Mouse (Mus musculus): ENCODE results near the gene Hes6. TPM values are rescaled to one million over a fixed set of nuclear protein-coding genes. Genes with fewer than 3 reads are reported as not detected.
A peak's percentile ranks its signal among the peaks of the same experiment; 100 is the strongest.

Hes6 gene
- total RNA-seq, 2 experiments from 2014 or later, result 16.5 to 21.0 TPM

DNA sequence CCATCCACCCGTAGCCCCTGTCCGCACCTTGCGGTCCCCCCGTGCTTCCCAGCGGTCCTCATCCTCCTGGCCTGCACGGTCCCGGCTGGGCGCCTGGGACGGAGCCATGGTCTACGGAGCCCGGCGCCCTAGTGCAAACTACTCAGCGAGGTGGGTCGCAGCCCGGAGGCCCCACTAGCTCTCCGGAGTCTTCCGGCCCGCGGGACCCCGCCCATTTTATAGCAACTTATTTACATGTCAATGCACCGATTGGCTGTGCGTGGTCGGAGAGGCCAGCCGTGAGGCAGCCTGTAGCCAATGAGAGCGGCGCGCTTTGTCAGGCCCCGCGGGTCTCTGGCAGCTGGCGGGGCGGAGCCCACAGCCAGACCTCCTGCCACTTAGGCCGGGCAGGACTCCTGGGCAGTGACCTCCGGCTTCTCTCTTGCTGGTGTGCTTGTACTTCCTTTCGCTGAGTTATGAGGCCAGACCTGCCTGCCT is 770 bp downstream of the Hes6 start:
- intact Hi-C loops (cut with DNase I), result no loop called here
- peak; percentile 93 to 96 for DNase-seq (ENCODE audit: low spot score in 2 of 2)

DNA sequence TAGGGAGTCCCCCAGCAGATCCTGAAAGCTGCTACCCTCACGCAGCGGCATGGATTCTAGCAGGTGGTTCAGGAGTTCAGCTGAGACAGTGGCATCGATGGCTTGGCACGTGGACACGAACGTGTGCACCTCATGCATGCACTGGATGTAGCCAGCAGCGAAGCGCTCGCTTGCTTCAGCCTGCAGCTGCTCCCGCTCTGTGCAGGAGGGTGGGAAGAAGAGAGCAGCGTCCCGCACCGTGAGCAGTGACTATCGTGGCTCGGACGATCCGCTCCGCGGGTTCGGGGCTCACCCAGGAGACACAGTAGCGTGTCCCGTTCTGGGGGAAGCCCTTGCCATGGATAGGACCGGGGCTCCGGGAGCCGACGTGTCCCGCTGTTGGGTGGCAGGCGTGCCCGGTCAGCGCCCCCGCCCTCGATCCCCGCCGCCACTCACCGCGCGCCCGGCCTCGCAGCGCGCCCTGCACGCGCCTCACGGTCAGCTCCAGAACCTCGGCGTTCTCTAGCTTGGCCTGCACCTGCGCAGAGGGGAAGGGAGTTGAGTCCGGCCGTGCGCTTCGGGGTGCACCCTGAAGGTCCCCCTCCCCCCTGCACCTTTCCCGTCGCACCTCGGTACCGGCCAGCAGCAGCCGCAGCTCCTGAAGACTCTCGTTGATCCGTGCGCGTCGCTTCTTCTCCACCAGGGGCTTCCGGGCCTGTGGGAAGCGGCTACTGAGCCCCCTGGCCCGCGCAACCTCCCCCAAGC is 1.4 kb downstream of the Hes6 start:
- intact Hi-C loops (cut with DNase I), result no loop called here
- peak in 1 of 2 experiments; percentile 21 for DNase-seq (ENCODE audit: low spot score in 2 of 2)

DNA sequence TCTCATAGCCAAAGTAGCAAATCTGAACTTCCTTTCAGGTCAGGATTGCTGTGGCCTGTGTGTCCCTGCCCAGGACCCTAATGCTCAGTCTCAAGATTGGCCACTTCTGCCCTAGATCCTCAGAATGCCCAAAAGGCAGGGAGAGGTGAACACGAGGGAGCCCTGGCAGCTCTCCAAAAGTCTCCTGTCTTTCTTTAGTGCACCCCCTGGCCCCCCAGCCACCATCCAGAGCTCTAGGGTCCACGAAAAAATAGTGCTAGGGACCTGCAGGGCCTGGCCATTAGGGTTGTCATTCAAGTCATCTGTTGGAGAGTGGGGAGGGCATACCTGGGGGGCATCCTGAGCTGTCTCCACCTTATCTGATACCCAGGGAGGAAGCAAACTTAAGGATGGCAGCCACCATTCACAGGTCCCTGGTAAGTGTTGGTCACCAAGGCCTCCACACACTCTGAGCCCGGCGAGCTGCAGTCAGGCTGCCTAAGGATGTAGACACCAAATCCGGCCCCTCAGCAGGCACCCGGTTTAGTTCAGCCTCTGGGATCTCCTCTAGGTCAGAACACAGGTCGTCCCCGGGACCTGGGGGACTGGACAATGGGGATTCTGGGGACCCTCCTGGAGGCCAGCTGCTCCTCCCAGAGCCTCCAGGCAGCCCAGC is 2.1 kb downstream of the Hes6 start:
- intact Hi-C loops (cut with DNase I), result no loop called here
- DNase-seq (ENCODE audit: low spot score in 2 of 2), result no peak

DNA sequence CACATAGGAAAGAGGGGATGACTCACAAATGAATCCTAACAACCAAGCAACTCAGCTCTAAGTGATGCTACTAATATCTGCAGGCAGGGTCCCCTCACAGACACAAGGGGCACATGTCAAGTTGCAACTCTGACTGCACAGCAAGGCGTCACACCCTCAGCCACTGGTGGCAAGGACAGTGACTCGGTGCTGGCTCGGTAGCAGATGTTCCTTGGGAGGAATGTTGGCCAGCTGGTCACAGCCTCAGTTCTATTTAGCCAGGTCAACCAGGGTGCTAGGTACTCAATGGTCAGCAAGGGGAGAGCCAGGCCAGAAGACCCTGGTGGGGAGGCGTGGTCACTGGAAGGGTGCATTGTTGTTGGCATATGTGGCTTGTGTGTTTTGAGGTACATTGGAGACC is 6.0 kb downstream of the Hes6 start:
- no peak for DNase-seq (ENCODE audit: low spot score in 2 of 2)
- intact Hi-C loops (cut with DNase I), result no loop called here

DNA sequence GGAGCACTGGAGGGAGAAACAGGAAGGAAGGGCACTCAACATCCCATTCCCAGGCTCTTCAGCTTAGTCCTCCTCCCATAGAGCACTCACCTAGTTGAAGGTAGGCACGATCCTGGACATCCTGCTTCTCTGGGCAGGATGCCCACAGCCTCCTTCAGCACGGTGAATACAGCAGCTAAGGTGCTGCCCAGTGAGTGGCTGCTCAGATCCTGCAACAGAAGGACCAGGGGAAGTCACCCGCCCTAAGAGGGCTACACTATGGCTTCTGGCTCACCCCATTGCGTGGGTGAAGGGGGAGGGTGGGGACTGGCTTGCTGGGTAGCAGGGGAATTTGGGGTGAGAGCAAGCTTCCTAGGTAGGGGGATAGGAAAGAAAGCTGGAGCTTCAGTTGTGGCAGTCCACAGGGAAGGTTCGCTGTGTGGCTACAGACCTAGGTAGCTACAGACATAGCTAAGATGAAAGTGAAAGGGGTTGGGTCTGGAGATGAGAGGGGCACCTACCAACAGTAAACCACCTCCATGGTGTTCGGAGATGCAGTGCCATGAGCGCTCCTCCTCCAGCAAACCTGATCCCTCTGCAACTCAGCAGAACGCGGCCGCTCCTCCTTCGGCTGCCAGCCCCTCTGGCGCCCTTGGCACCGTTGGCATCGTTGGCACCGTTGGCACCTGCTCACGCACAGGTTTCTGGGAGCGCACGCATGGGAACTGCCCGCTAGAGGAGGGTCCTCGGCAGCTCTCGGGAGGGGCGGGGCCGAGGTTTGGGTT is 8.2 kb downstream of the Hes6 start:
- no peak for DNase-seq (ENCODE audit: low spot score in 2 of 2)
- intact Hi-C loops (cut with DNase I), result no loop called here

DNA sequence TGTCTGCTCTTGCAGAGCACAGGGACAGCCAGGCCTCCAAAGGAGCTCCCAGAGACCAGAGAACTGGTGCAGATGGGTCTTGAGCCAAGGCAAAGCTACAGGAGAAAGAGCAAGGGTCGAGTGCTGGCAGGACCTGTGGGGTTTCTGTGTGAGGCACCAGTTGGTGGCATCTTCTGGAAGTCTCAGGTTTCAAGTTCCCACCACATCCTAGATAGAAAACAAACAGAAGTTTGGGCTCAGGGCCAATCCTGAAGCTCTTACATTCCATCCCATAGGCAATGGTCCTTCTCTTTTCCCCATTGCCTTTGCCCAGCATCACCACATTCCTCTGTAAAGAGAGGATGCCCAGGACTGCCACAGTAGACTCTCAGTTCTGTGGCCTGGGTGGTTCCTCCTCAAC is 8.9 kb downstream of the Hes6 start:
- no peak for DNase-seq (ENCODE audit: low spot score in 2 of 2)
- intact Hi-C loops (cut with DNase I), result no loop called here

DNA sequence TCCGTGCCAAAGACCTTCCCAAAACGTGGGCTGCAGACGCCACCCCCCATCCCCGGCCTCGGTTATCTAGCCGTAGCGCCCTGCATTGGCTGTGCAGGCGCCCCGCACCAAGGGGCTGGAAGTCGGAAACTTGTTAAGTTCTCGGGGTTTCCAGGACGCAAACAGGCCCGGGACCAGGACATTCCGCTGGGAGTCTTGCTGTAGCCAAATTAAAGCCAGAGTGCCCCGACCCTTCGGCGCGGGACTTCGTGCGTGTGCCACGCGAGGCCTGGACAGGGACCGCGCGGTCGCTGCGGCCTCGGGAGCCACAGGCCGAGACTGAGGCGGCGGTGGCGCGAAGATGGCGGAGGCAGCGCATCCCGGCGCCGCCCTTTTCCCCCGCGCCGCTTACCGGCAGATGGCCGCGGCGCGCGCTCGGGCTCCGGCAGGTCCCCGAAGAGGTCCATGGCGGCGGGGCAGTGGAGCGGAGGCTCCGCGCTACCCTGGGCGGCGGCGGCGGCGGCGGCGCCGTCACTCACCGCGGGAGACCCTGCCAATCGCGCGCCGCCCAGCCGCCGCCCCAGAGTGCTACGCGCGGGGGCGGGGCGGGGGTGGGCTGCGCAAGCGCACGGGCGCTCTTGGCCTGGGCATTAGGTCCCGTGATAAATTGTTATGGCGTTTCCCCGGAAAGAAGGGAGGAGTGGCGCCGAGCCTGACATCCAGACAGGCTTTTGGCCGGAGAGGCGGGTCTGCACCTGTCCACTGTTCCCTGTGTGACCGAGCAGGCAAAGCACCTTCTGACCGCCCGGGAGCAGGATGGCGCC is 15.4 kb downstream of the Hes6 start, which contains the start of gene Ilkap:
Ilkap (minus strand) TSS at position 556 of the 803 bp plus-strand sequence.
- intact Hi-C loops (cut with DNase I), result no loop called here
- peak; percentile 71 to 78 for DNase-seq (ENCODE audit: low spot score in 2 of 2)

DNA sequence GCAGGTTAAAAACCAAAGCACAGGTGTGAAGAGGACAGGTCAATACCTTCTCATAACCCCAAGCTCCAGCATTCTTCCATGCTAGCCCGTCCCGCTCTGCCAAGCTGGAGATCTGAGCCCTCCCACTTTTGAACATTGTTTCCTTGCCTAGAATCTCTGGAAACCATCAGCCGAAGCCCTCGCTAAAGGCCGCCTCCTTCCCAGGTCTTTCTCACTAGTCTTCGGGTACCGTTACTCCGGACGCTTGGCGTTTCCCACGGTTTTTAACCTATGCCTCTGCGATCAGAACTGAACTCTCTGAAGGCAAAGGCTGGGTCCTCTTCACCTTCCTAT is 15.9 kb downstream of the Hes6 start:
- intact Hi-C loops (cut with DNase I), result no loop called here

DNA sequence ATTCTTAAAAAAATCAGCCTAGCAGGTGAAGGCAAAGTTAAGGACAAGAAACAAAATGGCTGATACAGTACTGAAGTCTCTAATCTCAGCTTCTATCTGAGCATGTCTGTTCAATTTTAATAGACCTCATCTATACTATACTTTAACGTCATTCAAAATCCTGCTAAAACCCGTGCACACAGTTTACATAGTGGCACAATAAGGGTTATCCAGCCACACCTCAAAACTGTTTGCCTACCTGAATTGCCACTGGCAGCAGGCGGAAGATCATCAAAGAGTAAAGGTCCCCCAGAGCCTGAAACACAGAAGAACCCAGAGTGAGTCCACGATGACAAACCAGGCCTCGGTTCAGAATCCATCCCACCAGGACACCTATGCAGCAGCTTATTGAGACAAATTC is 23.5 kb downstream of the Hes6 start:
- intact Hi-C loops (cut with DNase I), result no loop called here
- DNase-seq (ENCODE audit: low spot score in 2 of 2), result no peak

More for the DNA sequence above, 15.9 kb downstream of the Hes6 start:
- no peak for DNase-seq (ENCODE audit: low spot score in 2 of 2)

DNA sequence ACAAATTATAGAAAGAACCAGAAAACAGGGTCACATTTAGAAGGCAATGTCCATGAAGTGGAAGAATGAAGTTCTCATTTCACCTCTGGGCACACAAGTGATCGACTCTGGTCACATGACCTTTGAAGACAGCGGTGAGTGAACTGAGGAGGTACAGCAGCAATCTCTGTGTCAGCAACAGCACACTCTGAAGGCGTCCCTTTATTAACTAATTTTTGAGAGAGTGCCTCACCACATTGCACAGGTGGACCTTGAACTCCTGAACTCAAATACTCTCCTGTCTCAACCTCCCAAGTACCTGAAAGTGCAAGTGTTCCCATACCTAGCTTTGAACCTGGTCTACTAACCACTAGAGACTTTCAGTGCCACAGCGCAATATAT is 32.8 kb downstream of the Hes6 start:
- intact Hi-C loops (cut with DNase I), result no loop called here
- DNase-seq (ENCODE audit: low spot score in 2 of 2), result no peak

DNA sequence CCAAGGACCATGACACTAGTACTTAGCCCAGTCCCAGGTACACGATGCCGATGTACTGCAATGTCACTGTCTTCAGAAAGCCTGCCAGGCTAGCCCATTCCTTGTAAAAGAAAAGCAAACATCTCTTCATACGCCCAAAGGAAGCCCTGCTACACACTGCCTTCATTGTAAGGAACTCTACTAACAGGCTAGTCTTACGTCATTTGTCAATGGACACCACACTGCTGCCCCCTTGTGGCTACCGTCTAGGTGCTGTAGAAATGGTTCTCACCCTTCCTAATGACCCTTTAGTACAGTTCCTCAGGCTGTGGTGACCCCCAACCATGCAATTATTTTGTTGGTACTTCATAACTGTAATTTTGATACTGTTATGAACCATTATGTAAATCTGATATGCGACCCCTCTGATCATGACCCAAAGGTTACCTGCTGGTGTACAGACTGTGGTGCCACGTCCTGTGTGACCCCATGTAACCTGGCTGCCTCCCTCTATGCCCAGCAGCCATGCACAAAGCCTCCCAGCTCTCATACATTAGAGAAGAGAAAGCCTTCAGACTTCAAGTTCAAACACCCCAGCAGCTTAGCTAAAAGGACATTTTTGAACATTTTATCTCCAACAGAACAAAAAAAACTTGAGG is 33.3 kb downstream of the Hes6 start:
- intact Hi-C loops (cut with DNase I), result no loop called here

DNA sequence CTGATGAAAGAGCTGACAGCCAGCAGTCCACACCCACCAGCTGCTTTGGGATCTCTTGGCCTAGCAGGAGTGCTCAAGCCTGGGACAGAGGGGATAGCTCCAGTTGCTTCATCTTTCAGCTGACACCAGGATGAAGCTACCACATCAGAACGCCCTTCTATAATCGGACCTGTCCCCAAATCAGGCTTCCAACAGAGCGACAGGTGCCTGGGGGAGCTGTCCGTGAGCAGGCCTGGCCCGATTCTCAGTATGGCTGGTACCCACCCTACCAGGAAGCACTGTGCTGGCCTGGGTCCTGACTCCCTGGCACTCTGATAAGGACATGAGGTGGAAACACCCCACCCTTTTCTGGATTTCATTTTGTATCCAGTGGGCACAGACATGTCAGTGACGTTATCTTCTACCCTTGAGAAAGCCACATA is 40.4 kb downstream of the Hes6 start:
- intact Hi-C loops (cut with DNase I), result no loop called here
- DNase-seq (ENCODE audit: low spot score in 2 of 2), result no peak

More for the DNA sequence above, 33.3 kb downstream of the Hes6 start:
- peak; percentile 83 to 84 for DNase-seq (ENCODE audit: low spot score in 2 of 2)

DNA sequence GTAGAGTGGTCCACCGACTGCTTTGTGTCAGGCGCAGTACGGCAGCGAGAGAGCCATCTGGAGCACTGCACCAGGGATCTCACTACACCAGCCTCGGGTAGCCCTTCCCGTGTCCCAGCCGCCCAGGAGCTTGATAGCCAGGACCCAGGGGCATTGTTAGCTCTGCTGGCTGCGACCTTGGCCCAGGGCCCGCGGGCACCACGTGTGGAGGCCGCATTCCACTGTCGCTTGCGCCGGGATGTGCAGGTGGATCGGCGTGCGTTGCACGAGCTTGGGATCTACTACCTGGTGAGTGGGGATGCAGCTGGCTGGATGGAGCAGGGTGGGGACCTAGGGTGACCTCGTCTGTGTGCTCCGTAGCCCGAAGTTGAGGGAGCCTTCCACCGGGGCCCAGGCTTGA is 43.8 kb downstream of the Hes6 start:
- DNase-seq (ENCODE audit: low spot score in 2 of 2), result no peak
- intact Hi-C loops (cut with DNase I), result no loop called here

DNA sequence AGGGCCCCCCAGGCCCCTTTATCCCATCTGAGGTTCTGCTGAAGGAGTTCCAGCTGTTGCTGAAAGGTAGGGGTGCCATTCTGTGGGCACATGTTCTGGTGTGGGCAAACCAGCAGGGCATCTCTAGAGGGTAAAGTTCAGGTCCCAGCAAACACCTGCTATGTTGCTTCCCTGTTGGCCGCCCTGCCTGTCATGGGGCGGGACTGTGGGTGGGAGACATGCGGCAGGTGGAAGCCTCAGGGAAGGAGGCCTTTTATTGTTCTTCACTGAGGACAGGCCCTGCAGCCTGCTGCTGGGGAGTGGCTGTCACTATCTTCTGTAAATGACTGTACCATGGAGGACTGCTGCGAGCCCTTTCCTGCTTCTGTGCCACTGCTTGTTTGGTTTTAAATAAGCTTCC is 44.4 kb downstream of the Hes6 start:
- no peak for DNase-seq (ENCODE audit: low spot score in 2 of 2)
- intact Hi-C loops (cut with DNase I), result no loop called here

DNA sequence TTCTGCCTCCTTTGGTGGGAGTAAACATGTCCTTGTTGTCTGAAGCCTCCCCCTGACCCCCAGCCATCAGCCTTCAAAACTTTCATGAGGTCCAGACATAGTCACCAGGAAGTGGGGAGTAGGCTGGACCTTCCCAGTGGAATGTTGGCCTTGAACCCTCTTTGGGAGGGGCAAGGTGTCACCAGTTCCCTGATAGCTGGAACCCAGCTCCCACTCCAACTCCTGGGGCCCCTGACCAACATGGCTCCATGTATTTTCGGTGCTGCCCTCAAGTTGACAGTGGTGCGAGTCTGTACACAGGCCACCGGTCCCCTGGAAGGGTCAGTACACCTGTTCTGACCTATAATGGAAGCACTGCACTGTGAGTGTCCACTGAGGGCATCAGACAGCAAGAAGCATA is 46.5 kb downstream of the Hes6 start:
- DNase-seq (ENCODE audit: low spot score in 2 of 2), result no peak
- intact Hi-C loops (cut with DNase I), result no loop called here

DNA sequence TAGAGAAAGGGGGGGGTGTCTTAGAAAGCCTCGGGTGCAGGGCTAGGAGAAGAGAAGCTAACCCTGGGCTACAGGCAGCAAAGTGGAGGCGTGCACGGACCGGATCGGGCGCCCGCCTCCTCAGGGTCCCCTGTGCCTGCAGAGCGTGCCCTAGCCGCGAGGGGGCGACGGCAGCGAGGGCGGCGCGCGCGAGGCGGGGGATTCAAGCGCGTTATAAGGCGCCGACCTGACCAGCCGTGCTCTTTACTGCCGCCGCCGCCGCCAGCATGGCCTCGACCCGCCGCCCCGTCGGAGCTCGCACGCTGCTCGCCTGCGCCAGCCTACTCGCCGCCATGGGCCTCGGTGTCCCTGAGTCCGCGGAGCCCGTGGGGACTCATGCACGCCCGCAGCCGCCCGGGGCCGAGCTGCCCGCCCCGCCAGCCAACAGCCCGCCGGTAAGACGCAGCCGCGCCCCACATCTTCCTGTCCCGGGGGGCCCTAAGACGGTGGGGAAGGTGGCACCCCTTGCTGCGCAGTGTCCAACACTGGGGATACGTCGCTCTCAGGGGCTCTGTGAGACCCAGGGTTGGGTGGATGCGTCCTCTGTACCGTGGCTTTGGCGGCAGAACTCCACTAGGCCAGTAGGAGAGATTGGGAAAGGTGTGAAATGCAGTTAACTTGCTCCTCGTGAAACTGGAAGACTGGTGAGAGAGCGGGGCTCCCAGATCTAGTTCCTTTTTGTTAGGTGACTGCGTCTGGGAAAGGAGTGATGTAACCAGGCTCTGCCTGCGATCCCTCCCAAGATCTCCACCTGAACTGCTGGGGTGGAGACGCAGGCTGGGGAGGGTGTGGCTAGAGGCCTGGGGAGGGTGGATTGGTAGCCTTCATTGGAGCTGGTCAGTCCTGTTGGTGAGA is 47.4 kb downstream of the Hes6 start, which contains the start of gene Erfe:
Erfe (plus strand) TSS at position 216 of the 894 bp plus-strand sequence.
- peak; percentile 30 to 46 for DNase-seq (ENCODE audit: low spot score in 2 of 2)
- intact Hi-C loops (cut with DNase I), result no loop called here

DNA sequence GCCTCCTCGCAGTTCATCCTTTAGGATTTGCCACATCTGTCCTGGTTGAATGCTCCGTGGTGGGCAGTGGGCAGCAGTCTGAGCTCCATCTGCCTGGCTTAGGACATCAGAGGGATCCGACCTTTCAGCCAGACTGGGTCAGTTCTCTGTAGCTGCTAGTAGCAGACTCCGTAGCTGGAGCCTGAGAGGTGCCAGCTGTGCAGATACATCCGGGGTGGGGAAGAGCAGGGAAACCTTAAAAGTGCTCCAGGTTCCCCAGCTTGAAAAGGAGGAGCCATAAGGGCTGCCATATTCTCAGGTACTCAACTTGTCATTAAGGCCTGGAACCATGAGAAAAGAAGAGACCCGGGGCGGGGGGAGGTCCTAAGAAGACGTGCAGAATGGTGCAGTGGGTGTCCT is 48.0 kb downstream of the Hes6 start:
- DNase-seq (ENCODE audit: low spot score in 2 of 2), result no peak
- intact Hi-C loops (cut with DNase I), result no loop called here
